Mouse (Mus musculus) MEL (cell line): ENCODE data around the gene Gmeb2. TPM values are rescaled to one million over a fixed set of nuclear protein-coding genes. Genes with fewer than 3 reads are reported as not detected.

Source experiments
- DNase-seq: peaks from one replicate; pipeline ENCODE4 v3.0.0; 2011; ENCODE audit warnings: low read depth, low spot score
- H3K27ac ChIP-seq: 2 replicates; pipeline ENCODE4 v1.5.1; 2012; ENCODE audit warnings: low read depth, mild to moderate bottlenecking, control low read depth, low read length, moderate library complexity; ENCODE audit not compliant: control insufficient read depth
- H3K27me3 ChIP-seq, 2 experiments: fragments of 150-350 bp in 1 of 2; sonication (generic) in 1 of 2; 2 replicates each; pipeline ENCODE4 v1.6.1; 2012; ENCODE audit warnings: low read length in 2 of 2, mild to moderate bottlenecking in 2 of 2, improper control_type of control experiment in 1 of 2, moderate library complexity in 1 of 2; ENCODE audit not compliant: insufficient read depth in 2 of 2, control insufficient read depth in 1 of 2
- H3K36me3 ChIP-seq, 2 experiments: 2 replicates each; pipeline ENCODE4 v1.6.1; 2012 to 2014; ENCODE audit warnings: low read length in 2 of 2, improper control_type of control experiment in 1 of 2, inconsistent platforms in 1 of 2, mild to moderate bottlenecking in 1 of 2; ENCODE audit not compliant: insufficient read depth in 2 of 2, control insufficient read depth in 1 of 2
- H3K4me1 ChIP-seq, 2 experiments: fragments of 150-350 bp in 1 of 2; sonication (generic) in 1 of 2; 2 replicates each; pipeline ENCODE4 v1.6.1; 2012; ENCODE audit warnings: low read length in 2 of 2, improper control_type of control experiment in 1 of 2, mild to moderate bottlenecking in 1 of 2; ENCODE audit not compliant: insufficient read depth in 2 of 2, control insufficient read depth in 1 of 2
- H3K4me3 ChIP-seq, 2 experiments: fragments of 150-350 bp in 1 of 2; sonication (generic) in 1 of 2; 2 replicates each; pipeline ENCODE4 v1.5.1; 2012; ENCODE audit warnings: low read depth in 2 of 2, low read length in 2 of 2, mild to moderate bottlenecking in 2 of 2, moderate library complexity in 2 of 2, control low read depth in 1 of 2, improper control_type of control experiment in 1 of 2; ENCODE audit not compliant: control insufficient read depth in 1 of 2, insufficient read depth in 1 of 2
- H3K79me2 ChIP-seq: 2 replicates; pipeline ENCODE4 v1.6.1; 2012; ENCODE audit warnings: mild to moderate bottlenecking, low read length, moderate library complexity; ENCODE audit not compliant: control insufficient read depth, poor library complexity, insufficient read depth
- H3K9ac ChIP-seq: 2 replicates; pipeline ENCODE4 v1.6.1; 2012; ENCODE audit warnings: low read depth, mild to moderate bottlenecking, control low read depth, low read length, moderate library complexity; ENCODE audit not compliant: control insufficient read depth, poor library complexity, severe bottlenecking
- H3K9me3 ChIP-seq: fragments of 150-350 bp; sonication (generic); replicated peaks from 2 replicates; pipeline ENCODE4 v1.6.1; 2012; ENCODE audit warnings: mild to moderate bottlenecking, low read length, improper control_type of control experiment, moderate library complexity; ENCODE audit not compliant: insufficient read depth
- BHLHE40 ChIP-seq: IDR thresholded peaks from 2 replicates; pipeline ENCODE4 v1.6.1; 2012; ENCODE audit warnings: low read depth, mild to moderate bottlenecking, inconsistent platforms, low read length, improper control_type of control experiment, borderline replicate concordance
- CHD2 ChIP-seq: IDR thresholded peaks from 2 replicates; pipeline ENCODE4 v1.6.1; 2011; ENCODE audit warnings: low read length, improper control_type of control experiment
- CTCF ChIP-seq, 3 experiments: IDR thresholded peaks in 2 of 3; conservative IDR thresholded peaks in 1 of 3; 2 replicates each; pipeline ENCODE4 v1.5.1; 2011 to 2012; ENCODE audit warnings: low read length in 3 of 3, low read depth in 2 of 3, mild to moderate bottlenecking in 2 of 3, improper control_type of control experiment in 1 of 3, inconsistent platforms in 1 of 3, mixed read lengths in 1 of 3, moderate library complexity in 1 of 3; ENCODE audit not compliant: control insufficient read depth in 1 of 3, insufficient read depth in 1 of 3, poor library complexity in 1 of 3, severe bottlenecking in 1 of 3
- EP300 ChIP-seq, 2 experiments: IDR thresholded peaks; 2 replicates each; pipeline ENCODE4 v1.6.1; 2011; ENCODE audit warnings: improper control_type of control experiment in 2 of 2, low read length in 2 of 2, low read depth in 1 of 2, mild to moderate bottlenecking in 1 of 2
- ETS1 ChIP-seq: IDR thresholded peaks from 2 replicates; pipeline ENCODE4 v1.6.1; 2012; ENCODE audit warnings: low read depth, mild to moderate bottlenecking, inconsistent platforms, low read length, improper control_type of control experiment, moderate library complexity
- GATA1 ChIP-seq: IDR thresholded peaks from 2 replicates; pipeline ENCODE4 v1.6.1; 2011; ENCODE audit warnings: low read depth, low read length, improper control_type of control experiment
- HCFC1 ChIP-seq: IDR thresholded peaks from 2 replicates; pipeline ENCODE4 v1.6.1; 2012; ENCODE audit warnings: low read depth, mild to moderate bottlenecking, inconsistent platforms, low read length, improper control_type of control experiment, moderate library complexity
- JUND ChIP-seq: IDR thresholded peaks from 2 replicates; pipeline ENCODE4 v1.6.1; 2011; ENCODE audit warnings: low read depth, mild to moderate bottlenecking, improper control_type of control experiment, low read length
- MAX ChIP-seq: IDR thresholded peaks from 2 replicates; pipeline ENCODE4 v1.6.1; 2011; ENCODE audit warnings: low read length, improper control_type of control experiment
- MAZ ChIP-seq: IDR thresholded peaks from 2 replicates; pipeline ENCODE4 v1.6.1; 2012; ENCODE audit warnings: low read depth, mild to moderate bottlenecking, inconsistent platforms, low read length, improper control_type of control experiment
- MEF2A ChIP-seq: IDR thresholded peaks from 2 replicates; pipeline ENCODE4 v1.6.1; 2014; ENCODE audit warnings: low read depth, mild to moderate bottlenecking, inconsistent platforms, low read length, improper control_type of control experiment; ENCODE audit not compliant: poor library complexity, insufficient replicate concordance, severe bottlenecking; ENCODE audit errors: extremely low read depth
- MXI1 ChIP-seq: IDR thresholded peaks from 2 replicates; pipeline ENCODE4 v1.6.1; 2011; ENCODE audit warnings: mild to moderate bottlenecking, low read depth, low read length, improper control_type of control experiment
- MYB ChIP-seq: IDR thresholded peaks from 2 replicates; pipeline ENCODE4 v1.6.1; 2011; ENCODE audit warnings: mild to moderate bottlenecking, low read depth, low read length, improper control_type of control experiment
- MYC ChIP-seq: IDR thresholded peaks from 2 replicates; pipeline ENCODE4 v1.6.1; 2011; ENCODE audit warnings: low read depth, mild to moderate bottlenecking, low read length, improper control_type of control experiment, moderate library complexity
- NRF1 ChIP-seq: IDR thresholded peaks from 2 replicates; pipeline ENCODE4 v1.6.1; 2014; ENCODE audit warnings: low read depth, mild to moderate bottlenecking, inconsistent platforms, low read length, improper control_type of control experiment, moderate library complexity; ENCODE audit not compliant: poor library complexity, insufficient read depth, severe bottlenecking
- POLR2A ChIP-seq, 2 experiments: IDR thresholded peaks; 2 replicates each; pipeline ENCODE4 v1.6.1; 2011 to 2012; ENCODE audit warnings: low read length in 2 of 2, mild to moderate bottlenecking in 2 of 2, control low read depth in 1 of 2, improper control_type of control experiment in 1 of 2, low read depth in 1 of 2, moderate library complexity in 1 of 2; ENCODE audit not compliant: control insufficient read depth in 1 of 2, insufficient read depth in 1 of 2, poor library complexity in 1 of 2
- RAD21 ChIP-seq: IDR thresholded peaks from 2 replicates; pipeline ENCODE4 v1.6.1; 2011; ENCODE audit warnings: mild to moderate bottlenecking, low read depth, low read length, improper control_type of control experiment
- SIN3A ChIP-seq: IDR thresholded peaks from 2 replicates; pipeline ENCODE4 v1.6.1; 2012; ENCODE audit warnings: low read length, improper control_type of control experiment, inconsistent platforms
- SMC3 ChIP-seq: IDR thresholded peaks from 2 replicates; pipeline ENCODE4 v1.6.1; 2011; ENCODE audit warnings: low read depth, low read length, improper control_type of control experiment
- TBP ChIP-seq: IDR thresholded peaks from 2 replicates; pipeline ENCODE4 v1.8.0; 2011; ENCODE audit warnings: low read depth, low read length, improper control_type of control experiment
- TCF12 ChIP-seq: IDR thresholded peaks from 2 replicates; pipeline ENCODE4 v1.6.1; 2014; ENCODE audit warnings: low read depth, mild to moderate bottlenecking, inconsistent platforms, low read length, improper control_type of control experiment, moderate library complexity
- UBTF ChIP-seq: IDR thresholded peaks from 2 replicates; pipeline ENCODE4 v1.6.1; 2012; ENCODE audit warnings: low read depth, mild to moderate bottlenecking, inconsistent platforms, low read length, improper control_type of control experiment, moderate library complexity, borderline replicate concordance; ENCODE audit not compliant: insufficient read depth
- USF2 ChIP-seq, 2 experiments: IDR thresholded peaks; 2 replicates each; pipeline ENCODE4 v1.6.1; 2011 to 2012; ENCODE audit warnings: improper control_type of control experiment in 2 of 2, low read length in 2 of 2, borderline replicate concordance in 1 of 2, inconsistent platforms in 1 of 2, low read depth in 1 of 2, mild to moderate bottlenecking in 1 of 2; ENCODE audit not compliant: insufficient read depth in 1 of 2
- ZNF384 ChIP-seq: IDR thresholded peaks from 2 replicates; pipeline ENCODE4 v1.6.1; 2012; ENCODE audit warnings: low read depth, mild to moderate bottlenecking, inconsistent platforms, low read length, improper control_type of control experiment
- polyA plus RNA-seq, 2 experiments: library from polyadenylated mRNA; stranded (reverse) in 1 of 2; unstranded in 1 of 2; fragments of >175 nt in 1 of 2; fragments of >200 nt in 1 of 2; gene quantifications; 2 replicates each; pipeline versions ENCODE4 v1.2.1 to v1.2.4; 2012; ENCODE audit warnings: low replicate concordance in 2 of 2, low read depth in 1 of 2; ENCODE audit not compliant: insufficient read length in 2 of 2, insufficient read depth in 1 of 2, missing spikeins in 1 of 2
- total RNA-seq: library from RNA; depleted of rRNA; stranded (reverse); fragments of 300-350 nt; gene quantifications from 2 replicates; pipeline ENCODE4 v1.2.3, GENCODE M21; 2012

The Gmeb2 gene
- total and polyA plus RNA-seq, 3 experiments, result 8.3 to 16.9 TPM; not detected in 1

GRCm38 (mm10) chr2:181202422-181202821 lies 85.4 kb downstream of the Gmeb2 start, which contains the start of gene Ptk6:
Gene Ptk6 (minus strand): TSS chr2:181202789.
- TF ChIP-seq MAX, result no peak
- TF ChIP-seq HCFC1, result no peak
- no peak for TF ChIP-seq NRF1
- no peak for TF ChIP-seq MEF2A
- no peak for TF ChIP-seq ETS1
- TF ChIP-seq SIN3A, result no peak
- no peak for TF ChIP-seq CHD2
- TF ChIP-seq POLR2A (IDR thresholded peaks at IDR 0.05; ENCODE audit: control insufficient read depth in 1 of 2, insufficient read depth in 1 of 2, low read depth in 1 of 2, low read length in 2 of 2, poor library complexity in 1 of 2), result no peak
- H3K4me3 ChIP-seq, result no peak within 1 kb of the TSS
- no peaks in the 10 kb centered on the region for H3K36me3 ChIP-seq
- H3K27me3 ChIP-seq, result peaks cover 3 to 4% of the 10 kb centered on the region in 2 experiments
- no peaks in the 10 kb centered on the region for H3K79me2 ChIP-seq
- H3K9ac ChIP-seq, result no peak within 1 kb of the TSS
- H3K4me1 ChIP-seq, result no peaks in the 10 kb centered on the region
- DNase-seq, result no peak
- H3K9me3 ChIP-seq, result no peaks in the 10 kb centered on the region
- H3K27ac ChIP-seq, result no peak within 1 kb of the TSS

- H3K36me3 ChIP-seq, result no peaks in the 10 kb centered on the region
- TF ChIP-seq GATA1 (no peak), USF2 (IDR thresholded peaks at IDR 0.05; ENCODE audit: borderline replicate concordance in 1 of 2, insufficient read depth in 1 of 2, low read depth in 1 of 2, low read length in 2 of 2) (no peak), MYC (no peak), BHLHE40 (no peak), ZNF384 (no peak), UBTF (no peak), SMC3 (no peak), TCF12 (no peak), CTCF (IDR thresholded peaks at IDR 0.05 in 2 of 3, conservative IDR thresholded peaks at IDR 0.05 in 1 of 3; ENCODE audit: control insufficient read depth in 1 of 3, insufficient read depth in 1 of 3, low read depth in 2 of 3, low read length in 3 of 3, poor library complexity in 1 of 3, severe bottlenecking in 1 of 3) (no peak), MAZ (no peak), EP300 (IDR thresholded peaks at IDR 0.05; ENCODE audit: low read depth in 1 of 2, low read length in 2 of 2) (no peak), HCFC1 (no peak), MYB (no peak), MXI1 (no peak), JUND (no peak), CHD2 (no peak), RAD21 (no peak), TBP (no peak)
- H3K79me2 ChIP-seq, result no peaks in the 10 kb centered on the region
- no peak for DNase-seq
- no peak overlapping the region for H3K4me3 ChIP-seq
- H3K9ac ChIP-seq, result no peak overlapping the region
- no peaks in the 10 kb centered on the region for H3K9me3 ChIP-seq
- no peaks in the 10 kb centered on the region for H3K4me1 ChIP-seq
- H3K27me3 ChIP-seq, result peaks cover 3 to 6% of the 10 kb centered on the region in 2 experiments
- H3K27ac ChIP-seq, result no peak overlapping the region
Observed at GRCm38 (mm10) chr2:181201606-181202005, 86.2 kb downstream of the Gmeb2 start.
